Mouse (Mus musculus) CH12.LX (cell line): ENCODE results near the gene Dolk. TPM values are rescaled to one million over a fixed set of nuclear protein-coding genes. Genes with fewer than 3 reads are reported as not detected.

Source experiments
- DNase-seq: peaks from one replicate; pipeline ENCODE4 v3.0.0-alpha.2; 2013; ENCODE audit errors: extremely low read depth
- H3K27ac ChIP-seq: 2 replicates; pipeline ENCODE4 v1.5.1; 2012; ENCODE audit warnings: low read depth, mild to moderate bottlenecking, control low read depth, moderate library complexity; ENCODE audit not compliant: insufficient read depth
- H3K27me3 ChIP-seq: replicated peaks from 2 replicates; pipeline ENCODE3; 2012; ENCODE audit warnings: inconsistent platforms
- H3K36me3 ChIP-seq, 2 experiments: replicated peaks in 1 of 2; 2 replicates each; pipeline versions ENCODE3 to v1.6.1; 2012; ENCODE audit warnings: inconsistent platforms in 1 of 2, low read length in 1 of 2, mild to moderate bottlenecking in 1 of 2, mixed read lengths in 1 of 2, moderate library complexity in 1 of 2; ENCODE audit not compliant: control insufficient read depth in 1 of 2, insufficient read depth in 1 of 2
- H3K4me1 ChIP-seq, 2 experiments: 2 replicates each; pipeline ENCODE4 v1.6.1; 2012; ENCODE audit warnings: inconsistent platforms in 1 of 2, moderate library complexity in 1 of 2; ENCODE audit not compliant: insufficient read depth in 2 of 2, control insufficient read depth in 1 of 2
- H3K4me2 ChIP-seq: 2 replicates; pipeline ENCODE4 v1.6.1; 2012; ENCODE audit warnings: low read depth, mild to moderate bottlenecking, control low read depth; ENCODE audit not compliant: poor library complexity, insufficient read depth, severe bottlenecking
- H3K4me3 ChIP-seq, 3 experiments: fragments of 150-350 bp in 1 of 3; sonication (generic) in 1 of 3; replicated peaks in 1 of 3; 2 replicates each; pipeline versions ENCODE3 to v1.5.1; 2011 to 2012; ENCODE audit warnings: low read depth in 2 of 3, low read length in 2 of 3, mild to moderate bottlenecking in 2 of 3, moderate library complexity in 2 of 3, control low read depth in 1 of 3, improper control_type of control experiment in 1 of 3, inconsistent platforms in 1 of 3, mixed read lengths in 1 of 3; ENCODE audit not compliant: poor library complexity in 1 of 3
- H3K79me2 ChIP-seq: replicated peaks from 2 replicates; pipeline ENCODE4 v1.6.1; 2012; ENCODE audit warnings: mild to moderate bottlenecking, moderate library complexity; ENCODE audit not compliant: control insufficient read depth, poor library complexity, insufficient read depth, severe bottlenecking; ENCODE audit errors: extremely low read depth
- H3K9ac ChIP-seq: 2 replicates; pipeline ENCODE4 v1.6.1; 2012; ENCODE audit warnings: low read depth, mild to moderate bottlenecking, control low read depth, moderate library complexity; ENCODE audit not compliant: insufficient read depth
- H3K9me3 ChIP-seq: replicated peaks from 2 replicates; pipeline ENCODE3; 2012; ENCODE audit warnings: low read length, inconsistent platforms, mixed read lengths
- CHD2 ChIP-seq: IDR thresholded peaks from 2 replicates; pipeline ENCODE4 v1.6.1; 2011; ENCODE audit warnings: low read length, improper control_type of control experiment
- CTCF ChIP-seq, 2 experiments: IDR thresholded peaks in 1 of 2; conservative IDR thresholded peaks in 1 of 2; 2 replicates each; pipeline ENCODE4 v1.5.1; 2011 to 2012; ENCODE audit warnings: low read depth in 2 of 2, low read length in 2 of 2, improper control_type of control experiment in 1 of 2, inconsistent platforms in 1 of 2, mild to moderate bottlenecking in 1 of 2, moderate library complexity in 1 of 2
- ETS1 ChIP-seq: conservative IDR thresholded peaks from 2 replicates; pipeline ENCODE4 v1.6.1; 2012; ENCODE audit warnings: low read depth, mild to moderate bottlenecking, inconsistent platforms, low read length, improper control_type of control experiment, moderate library complexity
- GABPA ChIP-seq: IDR thresholded peaks from 2 replicates; pipeline ENCODE4 v1.6.1; 2012; ENCODE audit warnings: low read depth, low read length, improper control_type of control experiment, inconsistent platforms; ENCODE audit not compliant: insufficient replicate concordance
- HCFC1 ChIP-seq: IDR thresholded peaks from 2 replicates; pipeline ENCODE4 v1.6.1; 2012; ENCODE audit warnings: low read depth, mild to moderate bottlenecking, inconsistent platforms, low read length, improper control_type of control experiment
- IRF4 ChIP-seq: IDR thresholded peaks from 2 replicates; pipeline ENCODE4 v1.6.1; 2014; ENCODE audit warnings: low read depth, mild to moderate bottlenecking, inconsistent platforms, low read length, improper control_type of control experiment
- JUN ChIP-seq: IDR thresholded peaks from 2 replicates; pipeline ENCODE4 v1.6.1; 2011; ENCODE audit warnings: low read depth, mild to moderate bottlenecking, low read length, improper control_type of control experiment, moderate library complexity; ENCODE audit not compliant: insufficient read depth
- KAT2A ChIP-seq: IDR thresholded peaks from 2 replicates; pipeline ENCODE4 v1.6.1; 2012; ENCODE audit warnings: low read length, improper control_type of control experiment, inconsistent platforms; ENCODE audit not compliant: insufficient replicate concordance
- MAZ ChIP-seq: IDR thresholded peaks from 2 replicates; pipeline ENCODE4 v1.6.1; 2012; ENCODE audit warnings: low read depth, mild to moderate bottlenecking, inconsistent platforms, low read length, improper control_type of control experiment, moderate library complexity
- MYC ChIP-seq: IDR thresholded peaks from 2 replicates; pipeline ENCODE4 v1.6.1; 2011; ENCODE audit warnings: low read depth, mild to moderate bottlenecking, improper control_type of control experiment, low read length
- NRF1 ChIP-seq: IDR thresholded peaks from 2 replicates; pipeline ENCODE4 v1.6.1; 2014; ENCODE audit warnings: low read depth, mild to moderate bottlenecking, inconsistent platforms, low read length, improper control_type of control experiment, moderate library complexity
- PAX5 ChIP-seq: IDR thresholded peaks from 2 replicates; pipeline ENCODE4 v1.6.1; 2012; ENCODE audit warnings: low read length, inconsistent platforms, mixed read lengths
- RAD21 ChIP-seq: IDR thresholded peaks from 2 replicates; pipeline ENCODE4 v1.6.1; 2011; ENCODE audit warnings: low read depth, mild to moderate bottlenecking, low read length, improper control_type of control experiment, moderate library complexity
- RCOR1 ChIP-seq: conservative IDR thresholded peaks from 2 replicates; pipeline ENCODE4 v1.6.1; 2012; ENCODE audit warnings: low read depth, mild to moderate bottlenecking, inconsistent platforms, low read length, improper control_type of control experiment
- SMC3 ChIP-seq: IDR thresholded peaks from 2 replicates; pipeline ENCODE4 v1.6.1; 2011; ENCODE audit warnings: low read depth, low read length, improper control_type of control experiment
- TBP ChIP-seq: conservative IDR thresholded peaks from 2 replicates; pipeline ENCODE4 v1.6.1; 2011; ENCODE audit warnings: low read depth, low read length, improper control_type of control experiment
- UBTF ChIP-seq: IDR thresholded peaks from 2 replicates; pipeline ENCODE4 v1.6.1; 2012; ENCODE audit warnings: low read depth, mild to moderate bottlenecking, inconsistent platforms, low read length, improper control_type of control experiment, moderate library complexity
- USF1 ChIP-seq: IDR thresholded peaks from 2 replicates; pipeline ENCODE4 v1.6.1; 2014; ENCODE audit warnings: low read depth, mild to moderate bottlenecking, inconsistent platforms, low read length, improper control_type of control experiment
- ZKSCAN1 ChIP-seq: IDR thresholded peaks from 2 replicates; pipeline ENCODE4 v1.6.1; 2012; ENCODE audit warnings: low read depth, inconsistent platforms, low read length, improper control_type of control experiment, borderline replicate concordance
- ZMIZ1 ChIP-seq: IDR thresholded peaks from 2 replicates; pipeline ENCODE4 v1.6.1; 2012; ENCODE audit warnings: low read depth, mild to moderate bottlenecking, inconsistent platforms, low read length, improper control_type of control experiment
- dilution Hi-C: fragments of 300-500 bp; cut with MboI; formaldehyde crosslinking; loops from 2 replicates; pipeline ENCODE4 v1.14.3; 2020; ENCODE audit warnings: low sequenced_read_pairs; ENCODE audit not compliant: extremely low pct_unique_long_range_greater_than_20kb, extremely low pct_ligation_motif_present
- in situ Hi-C: fragments of 300-500 bp; cut with MboI; formaldehyde crosslinking; loops from 3 replicates; pipeline ENCODE4 v1.14.3; 2019; ENCODE audit warnings: low sequenced_read_pairs, low pct_ligation_motif_present, low pct_unique_long_range_greater_than_20kb, mixed read lengths
- polyA plus RNA-seq: library from polyadenylated mRNA; unstranded; fragments of >175 nt; gene quantifications from 2 replicates; pipeline ENCODE4 v1.2.1, GENCODE M21; 2012; ENCODE audit warnings: low read depth; ENCODE audit not compliant: insufficient read length
- total RNA-seq, 2 experiments: library from RNA; depleted of rRNA; stranded (reverse); fragments of 300-350 nt in 1 of 2; fragments of >200 nt in 1 of 2; gene quantifications; 2 replicates each; pipeline ENCODE4 v1.2.3; 2012 to 2014

Dolk gene
- total and polyA plus RNA-seq, 3 experiments, result 11.6 to 17.4 (median 11.8) TPM

GRCm38 (mm10) chr2:30265767-30266253 is 20.3 kb downstream of the Dolk start, which contains the start of gene Phyhd1:
TSS of gene Phyhd1 (plus strand) at chr2:30266203.
- Histone ChIP-seq H3K9ac (peak within 1 kb of the TSS; percentile 80), H3K27ac (peak within 1 kb of the TSS; percentile 83), H3K4me2 (peak within 1 kb of the TSS; percentile 31; the same call in 1 of the 2 replicates), H3K27me3 (no peaks in the 10 kb centered on the region), H3K4me3 (peak within 1 kb of the TSS; percentile 5 to 46 (median 36)), H3K9me3 (no peaks in the 10 kb centered on the region), H3K79me2 (no peaks in the 10 kb centered on the region), H3K36me3 (peaks cover 18 to 47% of the 10 kb centered on the region in 2 experiments), H3K4me1 (peaks cover 31 to 59% of the 10 kb centered on the region in 2 experiments)
- in situ Hi-C loops (no loop called here), dilution Hi-C loops (no loop called here)
- TF ChIP-seq PAX5 (no peak), MYC (no peak), SMC3 (no peak), UBTF (no peak), ZKSCAN1 (no peak), ETS1 (no peak), CTCF (conservative IDR thresholded peaks at IDR 0.05 in 1 of 2, IDR thresholded peaks at IDR 0.05 in 1 of 2; ENCODE audit: low read depth in 2 of 2, low read length in 2 of 2) (no peak), NRF1 (no peak), CHD2 (no peak), ZMIZ1 (no peak), MAZ (no peak), TBP (no peak), USF1 (no peak), IRF4 (no peak), HCFC1 (no peak), RAD21 (no peak), GABPA (no peak), KAT2A (no peak)
- DNase-seq, result no peak

- TF ChIP-seq RCOR1, result no peak
- no peak for TF ChIP-seq JUN
- TF ChIP-seq GABPA, result no peak
- no peak for TF ChIP-seq SMC3
- TF ChIP-seq ETS1, result no peak
- TF ChIP-seq, all 38 proteins: peak for 0
- H3K4me1 ChIP-seq, result peaks cover 31 to 54% of the 10 kb centered on the region in 2 experiments
- H3K9ac ChIP-seq, result peak overlapping the region; percentile 80
- in situ Hi-C loops (no loop called here), dilution Hi-C loops (no loop called here)
- H3K27me3 ChIP-seq, result no peaks in the 10 kb centered on the region
- DNase-seq, result no peak
- H3K36me3 ChIP-seq, result peaks cover 18 to 53% of the 10 kb centered on the region in 2 experiments
- H3K4me3 ChIP-seq, result no peak overlapping the region
- no peaks in the 10 kb centered on the region for H3K79me2 ChIP-seq
- no peak overlapping the region for H3K4me2 ChIP-seq
- H3K27ac ChIP-seq, result 0 out of 2 replicates have a peak overlapping the region, but pooled peaks have one; percentile 17
- H3K9me3 ChIP-seq, result no peaks in the 10 kb centered on the region
Measured at GRCm38 (mm10) chr2:30264671-30265519, 21.2 kb downstream of the Dolk start.
